Mouse (Mus musculus) limb, embryonic 11.5 days (tissue): ENCODE data around the gene C2cd5. TPM values are rescaled to one million over a fixed set of nuclear protein-coding genes. Genes with fewer than 3 reads are reported as not detected.

Experiments used
- ATAC-seq: fragments of 200-750 bp; cut with Nextera tagmentation; 2 replicates; pipeline ENCODE4 v1.8.0; 2017; ENCODE audit warnings: low read depth; ENCODE audit not compliant: insufficient number of reproducible peaks, low FRiP score, low TSS enrichment
- DNase-seq: peaks from one replicate; pipeline ENCODE4 v3.0.0-alpha.2; 2015; ENCODE audit warnings: low spot score
- H3K27ac ChIP-seq: fragments of 300-500 bp; sonication (generic); replicated peaks from 2 replicates; pipeline ENCODE4 v1.5.1; 2014; ENCODE audit warnings: low read depth, mild to moderate bottlenecking, low read length
- H3K27me3 ChIP-seq: fragments of 300-500 bp; sonication (generic); 2 replicates; pipeline ENCODE4 v1.6.1; 2014; ENCODE audit warnings: mild to moderate bottlenecking, low read length, mixed read lengths; ENCODE audit not compliant: control insufficient read depth, insufficient read depth
- H3K36me3 ChIP-seq: fragments of 300-500 bp; sonication (generic); 2 replicates; pipeline ENCODE4 v1.6.1; 2014; ENCODE audit warnings: mild to moderate bottlenecking, low read length, moderate library complexity, mixed read lengths; ENCODE audit not compliant: control insufficient read depth, insufficient read depth
- H3K4me1 ChIP-seq: fragments of 300-500 bp; sonication (generic); 2 replicates; pipeline ENCODE4 v1.6.1; 2014; ENCODE audit warnings: low read length, mixed read lengths; ENCODE audit not compliant: control insufficient read depth, insufficient read depth
- H3K4me2 ChIP-seq: fragments of 300-500 bp; sonication (generic); 2 replicates; pipeline ENCODE4 v1.6.1; 2014; ENCODE audit warnings: low read depth, mild to moderate bottlenecking, moderate library complexity; ENCODE audit not compliant: severe bottlenecking
- H3K4me3 ChIP-seq: fragments of 300-500 bp; sonication (generic); 2 replicates; pipeline ENCODE4 v1.5.1; 2014; ENCODE audit warnings: low read depth, low read length
- H3K9ac ChIP-seq: fragments of 300-500 bp; sonication (generic); 2 replicates; pipeline ENCODE4 v1.6.1; 2014; ENCODE audit warnings: mild to moderate bottlenecking, low read length
- H3K9me3 ChIP-seq: fragments of 300-500 bp; sonication (generic); 2 replicates; pipeline ENCODE4 v1.6.1; 2016; ENCODE audit warnings: low read length; ENCODE audit not compliant: control insufficient read depth
- WGBS: fragments of 180-500 bp; shearing (Covaris S2); extraction: QIAGEN DNeasy Blood & Tissue Kit; methylation state at CpG from one replicate; pipeline ENCODE4 v1.1.7; 2014; 5-methylcytosine and 5-hydroxymethylcytosine counted together
- polyA plus RNA-seq: library from polyadenylated mRNA; unstranded; fragments of >200 nt; fragmentation: Nextera tagmentation; extraction: Ambion mirVana; gene quantifications from 2 replicates; pipeline ENCODE4 v1.2.1, GENCODE M21; 2014

C2cd5 gene
- polyA plus RNA-seq, 1 experiment from 2014 or later: 29.2 TPM

DNA sequence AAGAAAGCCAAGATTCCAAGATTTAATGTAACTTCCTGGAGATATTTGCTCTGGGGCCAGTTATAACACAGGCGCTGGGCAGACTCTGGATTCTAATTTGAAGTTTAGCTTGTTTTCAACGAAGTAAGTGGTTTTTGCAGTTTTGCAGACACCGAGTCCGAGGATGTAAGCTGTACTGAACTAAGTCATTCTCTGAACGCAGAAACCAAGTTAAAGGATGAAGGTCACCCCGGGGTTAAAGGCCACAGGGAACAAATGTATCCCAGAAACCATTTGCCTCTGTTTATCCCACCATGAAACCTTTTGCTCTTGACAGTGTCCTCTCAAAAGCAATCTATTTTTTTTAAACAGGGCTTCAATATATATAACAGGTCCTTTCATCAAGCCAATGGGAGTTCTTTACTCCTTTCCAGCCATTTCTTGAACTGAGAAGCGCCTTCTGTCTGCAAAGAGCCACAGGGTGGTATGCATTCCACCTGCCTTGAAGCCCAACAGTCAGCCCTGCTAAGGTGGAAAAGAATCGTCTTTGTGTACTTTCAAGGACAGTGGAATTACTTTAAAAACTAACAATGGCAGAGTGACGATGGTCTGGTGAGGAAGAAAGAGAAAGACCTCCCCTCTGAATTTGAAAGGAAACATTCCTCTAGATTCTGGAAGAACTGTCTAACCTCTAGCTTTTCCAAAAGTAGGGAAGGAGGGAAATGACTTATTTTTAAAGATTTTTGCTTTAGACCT is 138.1 kb downstream of the C2cd5 start:
- no peak overlapping the region for H3K9ac ChIP-seq
- H3K4me3 ChIP-seq: no peak overlapping the region
- 82% methylated on average over 9 of the region's 9 CpGs for WGBS
- H3K4me2 ChIP-seq: no peak overlapping the region
- no peak overlapping the region for H3K27ac ChIP-seq
- no peak for DNase-seq
- no peaks in the 10 kb centered on the region for H3K9me3 ChIP-seq
- H3K4me1 ChIP-seq: peaks cover 4% of the 10 kb centered on the region
- no peak for ATAC-seq
- H3K36me3 ChIP-seq: no peaks in the 10 kb centered on the region; the same call in 1 of the 2 replicates
- H3K27me3 ChIP-seq: peaks cover 4% of the 10 kb centered on the region; the same call in 1 of the 2 replicates

Other genes starting within 250 kb of the C2cd5 start
- 0.67 and 0.75 TPM in 2 replicates for gene St8sia1, start 135.7 kb downstream of the C2cd5 start, polyA plus RNA-seq
- 21.8 and 24.5 TPM in 2 replicates for gene Etnk1, start 67.1 kb upstream of the C2cd5 start, polyA plus RNA-seq